Mouse (Mus musculus): ENCODE measurements at regions not wholly inside any gene's neighbourhood (a gene's known extent, or its start where the extent isn't known, plus 50 kb on each side); places are given as distances from the start of the nearest gene placed in this dataset.

DNA sequence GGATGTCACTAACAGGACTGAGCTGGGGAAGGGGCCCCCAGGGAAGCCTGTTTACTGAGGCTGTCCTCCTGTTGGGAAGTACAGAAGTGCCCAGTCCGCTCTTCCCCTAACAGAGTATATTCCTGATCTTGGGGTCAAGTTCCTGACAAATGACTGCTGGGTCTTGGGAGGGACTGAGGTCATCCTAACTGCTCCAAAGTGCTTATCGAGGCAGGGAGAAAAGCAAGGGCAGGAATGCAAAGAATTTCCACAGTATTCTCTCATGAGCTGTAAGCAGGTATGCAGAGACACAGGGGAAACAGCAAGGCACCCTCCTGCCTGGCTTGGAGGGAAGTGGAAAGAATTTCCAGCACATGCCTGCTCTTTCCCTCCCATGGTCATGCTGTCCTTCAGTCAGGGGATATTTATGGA, 107.9 kb downstream of the Oma1 start:
- DNase-seq (ENCODE audit: inconsistent age in 2 of 2, low spot score in 1 of 2): peak in 1 of 2 experiments; percentile 68

DNA sequence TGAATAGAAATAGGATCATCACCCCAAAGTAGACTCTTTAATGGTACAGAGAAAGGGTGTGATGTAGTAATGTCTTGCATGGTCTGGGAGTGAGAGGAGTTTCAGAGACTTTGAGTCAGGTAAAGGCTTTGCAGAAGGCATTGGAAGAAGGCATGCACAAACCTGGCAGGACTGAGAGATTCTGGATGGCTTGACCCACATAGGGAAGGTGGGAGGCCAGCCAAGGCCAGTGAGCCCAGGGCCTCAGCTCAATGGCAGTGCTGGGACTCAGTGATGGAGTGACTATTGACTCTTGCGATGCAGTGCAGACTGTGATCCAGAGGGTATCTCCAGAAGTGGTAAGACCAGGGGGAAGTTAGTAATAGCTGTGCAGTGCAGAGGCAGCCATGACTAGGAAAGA, 127.8 kb downstream of the Oma1 start:
- DNase-seq (ENCODE audit: inconsistent age in 2 of 2, low spot score in 1 of 2): no peak

DNA sequence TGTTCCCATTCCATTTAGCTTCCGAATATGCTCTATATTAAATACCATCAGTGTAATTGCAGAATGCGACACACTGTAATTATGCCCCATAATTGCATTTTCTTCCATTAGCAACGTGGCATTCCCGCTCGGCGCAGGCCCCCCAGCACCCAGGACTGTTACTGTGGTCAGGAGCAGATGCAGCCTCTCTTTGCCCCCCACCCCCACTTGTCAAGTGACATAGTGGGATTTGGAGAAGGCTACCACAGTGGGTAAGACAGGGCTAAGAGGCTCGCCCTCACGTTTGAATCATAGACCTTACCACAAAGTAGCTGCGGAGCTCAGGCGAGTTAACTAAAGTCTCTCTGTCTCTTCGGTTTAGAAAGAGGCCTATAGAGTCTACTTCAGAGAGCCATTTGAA, 128.3 kb downstream of the Oma1 start:
- DNase-seq (ENCODE audit: inconsistent age in 2 of 2, low spot score in 1 of 2): no peak

DNA sequence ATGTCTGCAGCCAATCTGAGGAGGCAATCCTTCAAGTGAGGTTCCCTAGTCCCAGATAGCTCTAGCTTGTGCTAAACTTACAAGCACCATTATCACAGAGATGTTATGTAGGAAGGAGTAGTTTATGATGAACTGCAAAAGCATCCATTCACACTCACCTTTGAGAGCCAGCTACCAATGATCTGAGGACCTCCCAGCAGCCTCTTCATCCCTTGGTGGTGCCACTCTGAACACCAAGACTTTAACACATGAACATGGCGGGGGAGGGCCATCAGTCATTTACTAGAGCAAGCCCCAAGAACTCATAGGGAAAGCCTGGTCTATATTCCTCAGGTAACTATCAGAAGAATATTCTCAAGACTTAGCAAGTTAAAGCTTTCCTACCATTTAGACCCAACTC, 135.7 kb downstream of the Oma1 start:
- DNase-seq (ENCODE audit: inconsistent age in 2 of 2, low spot score in 1 of 2): no peak

DNA sequence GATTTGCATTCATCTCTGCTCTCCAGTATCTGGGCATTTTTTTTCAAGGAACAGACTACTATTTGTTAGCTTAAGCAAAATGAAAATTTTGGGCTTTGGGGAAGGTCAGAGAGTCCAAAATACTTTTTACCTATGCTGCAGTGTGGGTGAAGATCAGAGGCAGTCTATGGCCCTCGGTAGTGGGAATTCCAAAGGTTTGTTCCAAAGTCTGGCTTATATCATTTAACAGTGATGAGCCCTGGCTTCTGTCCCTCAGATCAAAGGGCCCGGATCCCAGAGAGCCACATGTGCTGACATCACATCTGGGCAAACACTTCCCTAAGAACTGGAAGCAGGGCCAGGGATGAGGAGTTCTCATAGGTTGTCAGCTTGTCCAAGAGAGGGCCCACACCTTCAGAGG, 136.5 kb downstream of the Oma1 start:
- DNase-seq (ENCODE audit: inconsistent age in 2 of 2, low spot score in 1 of 2): no peak

DNA sequence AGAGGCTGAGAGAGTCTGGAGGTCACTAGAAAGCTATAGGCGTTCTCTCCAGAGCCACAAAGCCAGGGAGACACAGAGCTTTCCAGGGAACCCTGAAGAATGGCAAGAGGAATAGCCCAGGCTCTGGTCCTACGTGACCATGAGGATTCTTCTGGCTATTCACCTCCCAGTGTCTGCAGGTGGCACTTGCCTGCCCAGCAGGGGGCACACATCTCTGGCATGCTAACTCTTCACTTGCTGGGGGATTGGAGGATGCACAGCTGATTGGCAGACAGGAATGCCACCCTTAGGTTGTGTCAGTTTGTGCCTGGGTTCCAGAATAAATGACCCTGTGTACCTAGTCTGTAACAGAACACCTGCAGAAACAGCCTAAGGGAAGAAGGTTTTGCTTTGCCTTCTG, 141.8 kb downstream of the Oma1 start:
- DNase-seq (ENCODE audit: inconsistent age in 2 of 2, low spot score in 1 of 2): no peak

DNA sequence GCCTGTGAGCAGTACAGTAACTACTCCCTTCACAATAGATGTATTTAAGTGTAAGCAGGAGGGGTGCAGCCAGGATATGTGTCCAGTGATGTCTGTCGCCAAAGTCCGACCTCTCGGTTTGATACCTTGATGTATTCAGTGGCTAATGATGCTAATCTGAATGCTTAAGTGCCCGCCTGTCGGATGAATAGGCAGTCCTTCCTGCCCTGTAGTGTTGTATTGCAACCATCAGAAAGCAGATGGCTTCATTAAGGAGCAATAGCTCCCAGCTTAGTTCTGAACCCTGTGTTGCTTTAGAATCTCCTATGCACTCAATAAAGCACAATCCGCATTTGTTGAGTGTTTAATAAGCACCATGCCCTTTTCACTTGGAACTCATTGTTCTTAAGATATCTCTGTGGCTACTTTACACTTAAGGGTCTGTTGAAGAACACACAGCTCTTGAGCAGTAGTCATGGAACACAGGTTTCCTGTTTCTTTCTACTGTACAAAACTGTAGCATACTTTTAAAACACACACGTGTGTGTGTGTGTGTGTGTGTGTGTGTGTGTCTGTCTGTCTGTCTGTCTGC, 152.5 kb downstream of the Oma1 start:
- DNase-seq (ENCODE audit: inconsistent age in 2 of 2, low spot score in 1 of 2): no peak

DNA sequence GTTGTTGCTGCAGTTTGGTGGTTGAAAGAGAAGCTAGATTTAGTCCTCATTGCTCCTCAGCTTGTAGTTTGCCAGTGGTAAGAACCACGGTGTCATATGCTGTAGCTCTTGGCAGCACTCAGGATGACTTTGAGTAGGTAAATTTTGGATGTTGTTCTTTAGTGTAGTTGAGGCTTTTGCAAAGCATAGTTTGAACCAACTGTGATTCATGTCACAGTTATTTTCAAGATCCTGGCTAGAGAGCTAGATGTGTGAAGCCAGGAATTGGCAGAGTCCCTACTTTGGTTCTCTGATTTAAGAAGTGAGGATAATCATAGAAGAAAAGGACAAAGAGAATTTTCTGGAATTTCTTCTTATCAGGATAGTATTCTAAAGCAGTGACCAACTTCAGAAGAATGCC, 143.6 kb upstream of the Dab1 start:
- DNase-seq (ENCODE audit: inconsistent age in 2 of 2, low spot score in 1 of 2): no peak

DNA sequence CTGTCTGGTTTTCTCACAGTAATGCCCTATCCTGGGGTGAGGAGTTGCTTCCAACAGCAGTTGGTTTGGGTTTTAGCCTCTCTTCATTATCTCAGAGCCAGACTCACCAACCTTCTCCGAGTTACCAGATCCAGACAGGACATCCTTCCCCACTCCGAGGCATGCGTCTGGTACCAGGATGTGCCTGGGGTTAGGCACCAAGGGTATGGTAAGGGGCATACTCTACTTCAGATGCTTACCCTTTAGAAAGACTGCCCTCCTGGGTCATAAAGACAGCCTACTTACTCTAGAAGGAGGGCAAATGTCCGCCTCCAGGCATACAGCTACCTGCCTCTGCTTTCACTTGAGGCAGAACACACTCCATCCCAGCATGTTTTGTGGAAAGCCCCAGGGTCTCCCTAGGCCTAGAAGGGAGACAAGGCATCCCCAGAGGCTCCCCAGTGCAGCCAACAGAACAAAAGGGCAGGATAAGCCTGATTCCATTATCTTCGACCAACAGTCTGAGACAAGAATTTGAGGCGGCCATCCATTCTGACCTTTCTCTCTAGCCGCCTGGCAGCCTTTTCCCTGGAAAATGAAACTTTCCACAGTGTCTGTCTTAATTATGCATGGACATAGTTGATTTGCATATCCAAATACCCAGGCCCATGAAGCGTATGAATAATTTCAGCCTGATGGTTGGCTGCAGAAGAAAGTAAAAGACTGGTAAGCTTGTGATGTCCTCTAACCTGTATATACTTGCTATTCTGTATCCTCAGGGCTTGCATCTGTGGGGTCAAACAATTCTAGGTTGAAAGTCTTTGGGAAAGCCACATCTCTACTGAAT, 132.8 kb upstream of the Dab1 start:
- DNase-seq (ENCODE audit: inconsistent age in 2 of 2, low spot score in 1 of 2): no peak

DNA sequence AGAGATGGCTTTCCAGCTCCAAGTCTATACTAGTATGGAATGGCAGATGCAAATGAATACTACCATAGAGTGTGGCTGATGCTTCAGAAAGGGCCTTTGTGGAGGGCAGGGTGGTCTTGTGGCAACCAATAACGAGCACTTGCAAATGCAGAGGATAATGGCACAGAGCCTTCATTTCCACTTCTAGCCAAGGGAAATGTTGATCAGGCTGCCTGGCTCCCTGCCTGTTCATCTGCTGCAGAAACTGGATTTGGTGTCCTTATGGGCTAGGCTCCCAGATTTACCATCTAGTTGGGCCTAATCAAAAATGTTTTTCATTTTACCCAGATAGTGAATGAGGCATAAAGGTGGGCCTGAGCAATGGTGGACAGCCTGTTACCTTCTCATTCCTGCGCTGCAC, 110.7 kb upstream of the Dab1 start:
- no peak for DNase-seq (ENCODE audit: inconsistent age in 2 of 2, low spot score in 1 of 2)

DNA sequence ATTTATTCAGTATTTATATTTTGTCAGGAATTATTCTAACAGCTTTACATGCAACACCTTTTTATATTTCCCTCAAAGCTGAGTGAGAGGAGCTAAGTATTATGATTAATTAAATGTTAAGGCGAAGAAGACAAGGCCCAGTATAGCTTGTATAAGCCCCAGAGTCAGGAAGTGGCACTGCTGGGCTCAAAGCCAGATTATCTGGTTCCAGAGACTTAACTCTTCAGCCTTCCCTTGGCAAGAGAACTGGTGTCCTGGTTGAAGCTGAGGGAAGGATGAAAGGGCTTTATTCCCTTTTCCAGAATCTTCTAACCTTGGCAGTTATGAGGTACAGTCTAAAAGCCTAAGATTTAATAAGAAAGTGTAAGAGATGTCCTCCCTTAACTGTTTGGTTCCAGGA, 106.3 kb upstream of the Dab1 start:
- peak in 1 of 2 experiments; percentile 31 for DNase-seq (ENCODE audit: inconsistent age in 2 of 2, low spot score in 1 of 2)

DNA sequence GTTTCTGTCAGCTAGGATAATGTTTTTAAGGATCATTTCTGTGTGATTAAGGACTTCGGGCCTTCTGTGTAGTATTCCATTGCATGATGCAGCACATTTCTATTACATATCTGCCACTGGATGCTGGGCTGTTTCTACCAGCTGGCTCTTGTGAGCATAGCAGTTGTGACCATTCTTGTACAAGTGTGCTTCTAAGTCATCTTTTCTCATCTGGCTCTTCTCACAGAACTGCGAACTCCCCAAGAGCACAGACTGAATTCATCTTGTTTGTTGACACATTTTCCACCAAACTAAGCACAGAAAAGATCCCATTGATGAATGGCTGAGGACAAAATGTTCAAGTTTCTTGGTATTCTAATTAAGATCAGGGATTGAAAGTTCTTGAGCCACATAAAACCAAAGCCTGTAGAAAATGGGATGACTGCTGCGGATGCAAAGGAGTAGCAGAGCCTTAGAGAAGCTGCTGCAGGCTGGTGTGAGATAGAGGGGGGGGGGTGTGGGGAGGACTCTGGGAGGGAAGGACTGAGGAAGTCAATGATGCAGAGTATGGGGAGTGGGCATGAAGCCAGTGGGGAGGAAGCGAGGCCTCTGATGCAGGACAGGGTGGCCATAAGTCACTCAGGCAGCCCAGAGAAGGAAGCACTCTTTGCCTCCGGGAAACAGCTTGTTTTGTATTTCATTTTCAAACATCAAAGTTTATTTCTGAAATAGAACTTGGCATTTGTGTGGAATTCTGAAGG, 97.1 kb upstream of the Dab1 start:
- DNase-seq (ENCODE audit: inconsistent age in 2 of 2, low spot score in 1 of 2): peak in 1 of 2 experiments; percentile 19

DNA sequence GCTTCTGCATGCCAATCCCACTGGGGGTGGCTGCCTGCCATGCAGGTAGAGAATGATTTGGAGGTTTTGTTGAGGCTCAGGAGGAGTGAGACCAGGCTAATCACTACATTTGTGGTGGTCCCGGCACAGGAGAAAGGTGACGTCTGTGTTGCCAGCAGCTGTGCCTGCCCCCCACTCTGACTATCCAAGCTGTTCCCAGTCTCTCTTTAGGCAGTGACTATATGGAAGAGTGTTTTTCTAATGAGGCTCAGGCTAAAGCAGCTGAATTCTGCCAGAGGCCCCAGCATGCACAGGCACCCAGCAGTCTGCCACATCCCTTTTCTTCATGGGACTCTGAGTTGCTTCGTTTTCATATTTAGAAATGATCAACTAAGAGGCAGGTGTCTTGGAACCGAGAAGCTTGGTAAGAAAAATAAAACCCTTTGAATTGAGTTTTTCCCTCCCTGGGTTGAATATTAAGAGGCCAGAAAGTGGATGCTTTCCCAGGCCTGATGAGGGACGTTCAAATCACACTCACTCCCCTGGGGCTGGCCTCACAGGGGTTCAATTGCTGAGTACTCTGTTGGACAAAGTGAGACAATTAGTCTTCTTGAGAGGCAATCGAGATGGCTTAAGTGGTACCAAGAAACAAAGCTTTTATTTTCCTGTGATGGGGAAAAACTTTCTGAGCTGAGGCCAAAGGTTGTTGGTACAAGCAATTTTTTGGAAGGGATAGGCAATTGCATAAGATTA, 82.5 kb upstream of the Dab1 start:
- DNase-seq (ENCODE audit: inconsistent age in 2 of 2, low spot score in 1 of 2): no peak

DNA sequence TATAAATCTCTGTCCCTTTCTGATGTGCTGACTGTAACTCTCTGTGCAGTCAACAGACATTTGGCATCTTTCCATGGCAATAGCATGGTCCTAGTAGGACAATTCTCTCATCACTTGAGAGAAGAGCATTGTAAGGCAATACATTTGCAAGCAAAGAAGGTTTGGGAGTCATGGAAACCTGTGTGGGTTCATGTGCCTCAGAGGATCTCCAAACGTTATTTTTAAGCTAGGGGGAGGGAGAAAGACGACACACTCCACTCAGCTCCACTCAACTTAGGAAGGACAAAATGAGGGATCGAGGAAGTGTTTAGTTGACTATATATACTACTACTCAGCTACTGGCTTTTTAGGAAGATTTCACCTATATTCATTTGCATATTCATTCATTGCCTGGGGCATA, 78.2 kb upstream of the Dab1 start:
- DNase-seq (ENCODE audit: inconsistent age in 2 of 2, low spot score in 1 of 2): no peak

DNA sequence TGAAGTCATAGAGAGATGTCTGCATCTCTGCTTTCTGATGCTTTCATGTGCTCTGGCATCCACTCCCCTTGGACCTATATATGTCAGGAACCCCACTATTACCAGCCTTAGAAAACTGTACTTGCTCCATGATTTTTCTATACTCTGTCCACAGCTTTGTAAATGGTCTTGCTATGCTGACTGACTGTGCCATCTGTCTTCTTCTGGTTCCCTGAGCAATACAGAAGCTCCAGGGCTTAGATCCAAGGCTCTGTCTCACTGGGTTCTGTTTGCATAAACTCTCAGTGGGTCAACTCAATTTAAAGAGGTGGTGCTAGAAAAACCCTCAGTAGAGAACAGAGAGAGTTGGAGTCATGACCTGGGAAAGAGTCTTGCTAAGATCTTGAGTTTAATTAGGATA, 71.9 kb upstream of the Dab1 start:
- no peak for DNase-seq (ENCODE audit: inconsistent age in 2 of 2, low spot score in 1 of 2)

DNA sequence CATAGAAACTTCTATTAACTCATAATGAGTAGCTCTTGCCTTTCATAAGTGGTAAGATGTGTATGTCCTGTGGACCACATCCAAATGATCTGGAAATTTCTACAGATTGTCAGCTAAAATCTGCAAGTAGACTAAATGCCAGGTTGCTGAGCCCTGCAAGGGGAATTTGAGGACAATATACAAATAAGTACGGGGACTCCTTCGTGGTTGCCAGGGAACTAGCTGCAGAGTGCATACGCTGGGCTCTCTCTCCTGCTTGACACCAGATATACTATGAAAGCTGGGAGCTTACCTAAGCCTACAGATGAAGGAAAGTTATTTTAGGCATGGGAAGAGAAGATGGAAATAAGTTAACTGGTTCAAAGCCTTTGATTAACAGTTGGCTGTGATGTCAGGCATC, 66.7 kb upstream of the Dab1 start:
- DNase-seq (ENCODE audit: inconsistent age in 2 of 2, low spot score in 1 of 2): no peak

DNA sequence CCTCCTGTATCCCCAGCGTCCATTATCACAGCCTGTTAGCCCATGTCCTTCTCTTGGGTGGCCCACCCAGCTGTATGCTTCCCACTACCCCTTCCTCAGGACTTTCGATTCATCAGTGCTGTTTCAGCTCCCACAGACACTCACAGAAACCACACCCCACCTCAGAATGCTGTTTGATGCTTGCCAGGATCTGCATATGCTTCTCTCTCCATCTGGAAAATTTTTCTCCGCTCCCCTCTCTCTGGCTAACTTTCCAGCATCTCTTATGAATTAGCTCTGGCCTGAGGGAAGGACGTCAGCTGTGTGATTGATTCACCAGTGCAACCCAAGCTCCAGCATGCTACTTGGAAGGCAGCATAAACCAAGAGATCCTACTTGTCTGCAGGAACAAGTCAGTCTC, 66.0 kb upstream of the Dab1 start:
- no peak for DNase-seq (ENCODE audit: inconsistent age in 2 of 2, low spot score in 1 of 2)

DNA sequence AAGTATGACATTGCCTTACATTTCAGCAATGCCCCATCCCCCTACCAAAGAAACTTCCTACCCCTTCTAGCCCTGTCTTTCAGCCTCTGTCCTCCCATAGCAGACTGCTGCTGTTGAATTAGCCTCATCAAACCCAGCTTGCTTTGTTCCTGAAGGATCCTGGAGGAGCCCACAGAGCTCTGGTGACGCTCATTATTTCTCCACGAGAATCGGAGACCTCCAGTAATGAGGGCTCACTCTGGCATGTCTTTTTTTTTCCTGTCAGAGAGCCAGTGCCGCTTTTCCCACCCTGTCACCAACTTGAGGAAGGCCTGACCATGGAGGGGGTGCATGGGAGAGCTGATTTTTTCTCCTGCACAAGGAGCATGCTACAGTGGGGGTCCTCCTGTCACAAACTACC, 64.6 kb upstream of the Dab1 start:
- no peak for DNase-seq (ENCODE audit: inconsistent age in 2 of 2, low spot score in 1 of 2)
